In genomic region chr4:138509901-138510300, GRCm38 (mm10) we compare ENCODE assay signal across 25 mouse cellular contexts.
"Had no signal": no experiment of that assay in that cellular context is flagged by ENCODE, and none has a peak within 500 bp of the region (broad histone marks: within the 10 kb centered on the region; RNA-seq: fewer than 3 reads in every experiment).

No protein-coding gene starts in this region.

- H3K4me3 ChIP-seq: heart, adult 2 months; heart, embryonic 13.5 days; heart, embryonic 15.5 days; hindbrain, embryonic 13.5 days; hindbrain, embryonic 15.5 days; kidney, embryonic 15.5 days; limb, embryonic 13.5 days; limb, embryonic 15.5 days had no signal

- H3K36me3 ChIP-seq: heart, embryonic 13.5 days; heart, embryonic 15.5 days; hindbrain, embryonic 13.5 days; hindbrain, embryonic 15.5 days; kidney, embryonic 15.5 days; limb, embryonic 13.5 days; limb, embryonic 15.5 days had no signal

- H3K4me1 ChIP-seq: heart, embryonic 13.5 days had no signal

- DNase-seq: gastrocnemius, postnatal 14 days; gastrocnemius, postnatal 36 days; heart, adult 11 months; heart, adult 2 months; heart, postnatal 14 days; heart, postnatal 36 days; kidney, adult 11 months; kidney, adult 2 months; kidney, adult 9 months; kidney, postnatal 14 days; kidney, postnatal 36 days; layer of hippocampus, adult 9-11 months; layer of hippocampus, postnatal 36 days; left cerebral cortex, postnatal 4 days had no signal

- H3K9ac ChIP-seq: heart, embryonic 13.5 days; heart, embryonic 15.5 days; hindbrain, embryonic 13.5 days; hindbrain, embryonic 15.5 days; kidney, embryonic 15.5 days; limb, embryonic 13.5 days; limb, embryonic 15.5 days had no signal

- H3K9me3 ChIP-seq: heart, embryonic 13.5 days; heart, embryonic 15.5 days; hindbrain, embryonic 13.5 days; hindbrain, embryonic 15.5 days; kidney, embryonic 15.5 days; limb, embryonic 13.5 days; limb, embryonic 15.5 days had no signal

- ATAC-seq: hindbrain, postnatal 0 days; intestine, embryonic 16.5 days had no signal

- H3K27me3 ChIP-seq: hindbrain, embryonic 15.5 days had no signal

- H3K4me2 ChIP-seq: heart, embryonic 11.5 days; heart, embryonic 13.5 days; heart, embryonic 15.5 days; hindbrain, embryonic 13.5 days; hindbrain, embryonic 15.5 days; kidney, embryonic 15.5 days; limb, embryonic 13.5 days; limb, embryonic 15.5 days had no signal

- H3K27ac ChIP-seq: heart, adult 2 months; heart, embryonic 13.5 days; heart, embryonic 15.5 days; hindbrain, embryonic 13.5 days; hindbrain, embryonic 15.5 days; hindbrain, postnatal 0 days; kidney, embryonic 15.5 days; kidney, postnatal 0 days; limb, embryonic 13.5 days; limb, embryonic 15.5 days had no signal
